Mouse (Mus musculus): ENCODE data around the gene St7. TPM values are rescaled to one million over a fixed set of nuclear protein-coding genes. Genes with fewer than 3 reads are reported as not detected.

The St7 gene
- polyA plus RNA-seq, 1 experiment from 2014 or later, result 19.7 TPM

- no peak for DNase-seq (ENCODE audit: low spot score)
- Histone ChIP-seq H3K36me3 (no peaks in the 10 kb centered on the region), H3K4me1 (peaks cover 16% of the 10 kb centered on the region), H3K27ac (no peak overlapping the region), H3K9me3 (replicated peaks) (no peaks in the 10 kb centered on the region), H3K4me3 (no peak overlapping the region), H3K27me3 (ENCODE audit: low read depth, poor library complexity, severe bottlenecking) (no peaks in the 10 kb centered on the region)
Observed at GRCm38 (mm10) chr6:17811531-17811930, 118.8 kb downstream of the St7 start.

GRCm38 (mm10) chr6:17814074-17814649 lies 121.4 kb downstream of the St7 start:
- Histone ChIP-seq H3K4me1 (peaks cover 17% of the 10 kb centered on the region), H3K4me3 (no peak overlapping the region), H3K27ac (no peak overlapping the region), H3K27me3 (ENCODE audit: low read depth, poor library complexity, severe bottlenecking) (no peaks in the 10 kb centered on the region), H3K36me3 (no peaks in the 10 kb centered on the region), H3K9me3 (replicated peaks) (no peaks in the 10 kb centered on the region)
- 69% methylated on average over 2 of the region's 2 CpGs for WGBS
- no peak for DNase-seq (ENCODE audit: low spot score)

- no peak for DNase-seq (ENCODE audit: low spot score)
- WGBS, result 24% methylated on average over 3 of the region's 3 CpGs
- Histone ChIP-seq H3K9me3 (replicated peaks) (no peaks in the 10 kb centered on the region), H3K27ac (peak overlapping the region; percentile 9; the same call in 1 of the 2 replicates), H3K36me3 (no peaks in the 10 kb centered on the region; the same call in 1 of the 2 replicates), H3K27me3 (ENCODE audit: low read depth, poor library complexity, severe bottlenecking) (no peaks in the 10 kb centered on the region), H3K4me3 (no peak overlapping the region), H3K4me1 (peaks cover 17% of the 10 kb centered on the region)
Observed at GRCm38 (mm10) chr6:17816865-17817435, 124.2 kb downstream of the St7 start.

GRCm38 (mm10) chr6:17823614-17824013 lies 130.9 kb downstream of the St7 start:
- Histone ChIP-seq H3K27ac (no peak overlapping the region), H3K36me3 (peaks cover 4% of the 10 kb centered on the region; the same call in 1 of the 2 replicates), H3K4me3 (no peak overlapping the region), H3K4me1 (no peaks in the 10 kb centered on the region), H3K9me3 (replicated peaks) (no peaks in the 10 kb centered on the region), H3K27me3 (ENCODE audit: low read depth, poor library complexity, severe bottlenecking) (no peaks in the 10 kb centered on the region)
- WGBS, result 93% methylated on average over 2 of the region's 2 CpGs
- DNase-seq (ENCODE audit: low spot score), result no peak

GRCm38 (mm10) chr6:17824735-17825134 lies 132.0 kb downstream of the St7 start:
- no peaks in the 10 kb centered on the region for H3K9me3 ChIP-seq (replicated peaks)
- no peak for DNase-seq (ENCODE audit: low spot score)
- 91% methylated on average over 1 of the region's 1 CpGs for WGBS
- no peaks in the 10 kb centered on the region for H3K27me3 ChIP-seq (ENCODE audit: low read depth, poor library complexity, severe bottlenecking)
- no peak overlapping the region for H3K4me3 ChIP-seq
- H3K27ac ChIP-seq, result no peak overlapping the region
- H3K4me1 ChIP-seq, result no peaks in the 10 kb centered on the region
- peaks cover 4% of the 10 kb centered on the region; the same call in 1 of the 2 replicates for H3K36me3 ChIP-seq

- no peaks in the 10 kb centered on the region for H3K4me1 ChIP-seq
- DNase-seq (ENCODE audit: low spot score), result no peak
- H3K27ac ChIP-seq, result no peak overlapping the region
- no peaks in the 10 kb centered on the region for H3K27me3 ChIP-seq (ENCODE audit: low read depth, poor library complexity, severe bottlenecking)
- no peak overlapping the region for H3K4me3 ChIP-seq
- H3K36me3 ChIP-seq, result 0 out of 2 replicates have a peak, but pooled peaks cover 10% of the 10 kb centered on the region
- no peaks in the 10 kb centered on the region for H3K9me3 ChIP-seq (replicated peaks)
- WGBS, result 80% methylated on average over 4 of the region's 4 CpGs
Observed at GRCm38 (mm10) chr6:17828382-17828781, 135.6 kb downstream of the St7 start.

- 96% methylated on average over 1 of the region's 1 CpGs for WGBS
- no peaks in the 10 kb centered on the region for H3K9me3 ChIP-seq (replicated peaks)
- H3K27ac ChIP-seq, result no peak overlapping the region
- H3K4me3 ChIP-seq, result no peak overlapping the region
- H3K36me3 ChIP-seq, result 0 out of 2 replicates have a peak, but pooled peaks cover 10% of the 10 kb centered on the region
- no peaks in the 10 kb centered on the region for H3K27me3 ChIP-seq (ENCODE audit: low read depth, poor library complexity, severe bottlenecking)
- H3K4me1 ChIP-seq, result no peaks in the 10 kb centered on the region
- no peak for DNase-seq (ENCODE audit: low spot score)
Observed at GRCm38 (mm10) chr6:17829981-17830380, 137.2 kb downstream of the St7 start.

- Histone ChIP-seq H3K27ac (no peak overlapping the region), H3K9me3 (replicated peaks) (no peaks in the 10 kb centered on the region), H3K36me3 (0 out of 2 replicates have a peak, but pooled peaks cover 6% of the 10 kb centered on the region), H3K4me3 (no peak overlapping the region), H3K4me1 (0 out of 2 replicates have a peak, but pooled peaks cover 3% of the 10 kb centered on the region), H3K27me3 (ENCODE audit: low read depth, poor library complexity, severe bottlenecking) (no peaks in the 10 kb centered on the region)
- DNase-seq (ENCODE audit: low spot score), result peak; percentile 72
- WGBS, result 41% methylated on average over 7 of the region's 7 CpGs
Observed at GRCm38 (mm10) chr6:17834493-17834892, 141.8 kb downstream of the St7 start.

- Histone ChIP-seq H3K36me3 (peaks cover 6% of the 10 kb centered on the region; the same call in 1 of the 2 replicates), H3K4me1 (0 out of 2 replicates have a peak, but pooled peaks cover 3% of the 10 kb centered on the region), H3K9me3 (replicated peaks) (no peaks in the 10 kb centered on the region), H3K27ac (no peak overlapping the region), H3K4me3 (no peak overlapping the region), H3K27me3 (ENCODE audit: low read depth, poor library complexity, severe bottlenecking) (no peaks in the 10 kb centered on the region)
- DNase-seq (ENCODE audit: low spot score), result no peak
- 59% methylated on average over 6 of the region's 6 CpGs for WGBS
Observed at GRCm38 (mm10) chr6:17835693-17836092, 143.0 kb downstream of the St7 start.

- 89% methylated on average over 1 of the region's 1 CpGs for WGBS
Observed at GRCm38 (mm10) chr6:17837676-17838075, 144.9 kb downstream of the St7 start.

GRCm38 (mm10) chr6:17840431-17840830 lies 147.7 kb downstream of the St7 start:
- Histone ChIP-seq H3K4me1 (0 out of 2 replicates have a peak, but pooled peaks cover 3% of the 10 kb centered on the region), H3K27me3 (ENCODE audit: low read depth, poor library complexity, severe bottlenecking) (no peaks in the 10 kb centered on the region), H3K36me3 (peaks cover 7% of the 10 kb centered on the region; the same call in 1 of the 2 replicates), H3K27ac (peak overlapping the region; percentile 58; the same call in 1 of the 2 replicates), H3K4me3 (no peak overlapping the region), H3K9me3 (replicated peaks) (no peaks in the 10 kb centered on the region)
- DNase-seq (ENCODE audit: low spot score), result no peak
- WGBS, result 70% methylated on average over 29 of the region's 29 CpGs

More at GRCm38 (mm10) chr6:17837676-17838075, 144.9 kb downstream of the St7 start:
- H3K9me3 ChIP-seq (replicated peaks), result no peaks in the 10 kb centered on the region
- no peak overlapping the region for H3K4me3 ChIP-seq
- 0 out of 2 replicates have a peak, but pooled peaks cover 3% of the 10 kb centered on the region for H3K4me1 ChIP-seq
- H3K27me3 ChIP-seq (ENCODE audit: low read depth, poor library complexity, severe bottlenecking), result no peaks in the 10 kb centered on the region
- H3K27ac ChIP-seq, result no peak overlapping the region
- peaks cover 7% of the 10 kb centered on the region; the same call in 1 of the 2 replicates for H3K36me3 ChIP-seq
- no peak for DNase-seq (ENCODE audit: low spot score)

GRCm38 (mm10) chr6:17842759-17843158 lies 150.0 kb downstream of the St7 start:
- H3K36me3 ChIP-seq, result peaks cover 7% of the 10 kb centered on the region; the same call in 1 of the 2 replicates
- H3K4me3 ChIP-seq, result no peak overlapping the region
- 38% methylated on average over 3 of the region's 3 CpGs for WGBS
- no peak for DNase-seq (ENCODE audit: low spot score)
- no peak overlapping the region for H3K27ac ChIP-seq
- H3K27me3 ChIP-seq (ENCODE audit: low read depth, poor library complexity, severe bottlenecking), result no peaks in the 10 kb centered on the region
- no peaks in the 10 kb centered on the region for H3K4me1 ChIP-seq
- no peaks in the 10 kb centered on the region for H3K9me3 ChIP-seq (replicated peaks)

- H3K27me3 ChIP-seq (ENCODE audit: low read depth, poor library complexity, severe bottlenecking), result no peaks in the 10 kb centered on the region
- no peak for DNase-seq (ENCODE audit: low spot score)
- no peaks in the 10 kb centered on the region for H3K9me3 ChIP-seq (replicated peaks)
- no peaks in the 10 kb centered on the region for H3K4me1 ChIP-seq
- H3K27ac ChIP-seq, result no peak overlapping the region
- peaks cover 7% of the 10 kb centered on the region; the same call in 1 of the 2 replicates for H3K36me3 ChIP-seq
- WGBS, result 70% methylated on average over 2 of the region's 2 CpGs
- H3K4me3 ChIP-seq, result no peak overlapping the region
Observed at GRCm38 (mm10) chr6:17851316-17851715, 158.6 kb downstream of the St7 start.
